Mouse (Mus musculus) stomach, postnatal 0 days (tissue): Measurements from ENCODE around the gene Rapgef6.

Experiments
- CTCF ChIP-seq: IDR thresholded peaks from 2 replicates; pipeline ENCODE4 v1.5.1; 2016; ENCODE audit warnings: antibody characterized with exemption, low read depth, mild to moderate bottlenecking, moderate library complexity
- EP300 ChIP-seq: optimal IDR thresholded peaks from 2 replicates; pipeline ENCODE3; 2016; ENCODE audit warnings: antibody characterized with exemption

GRCm38 (mm10) chr11:54684831-54685230, 162.2 kb downstream of the Rapgef6 start:
- TF ChIP-seq CTCF (no peak), EP300 (no peak)
